Mouse (Mus musculus) cerebellum, adult 2 months (tissue): ENCODE measurements at regions not wholly inside any gene's neighbourhood (a gene's known extent, or its start where the extent isn't known, plus 50 kb on each side); places are given as distances from the start of the nearest gene placed in this dataset.

ENCODE experiments used
- CTCF ChIP-seq: fragments of 200-500 bp; IDR thresholded peaks from 2 replicates; pipeline ENCODE4 v1.5.1; 2011; ENCODE audit warnings: low read depth, mild to moderate bottlenecking, control low read depth, low read length, moderate library complexity, borderline replicate concordance; ENCODE audit not compliant: insufficient read depth
- POLR2A ChIP-seq: fragments of 200-500 bp; IDR thresholded peaks from 2 replicates; pipeline ENCODE4 v1.6.1; 2011; ENCODE audit warnings: low read length, control low read depth, borderline replicate concordance; ENCODE audit not compliant: insufficient read depth

GRCm38 (mm10) chr14:105767100-105767499, 129.5 kb downstream of the Spry2 start:
- TF ChIP-seq CTCF = no peak
- no peak for TF ChIP-seq POLR2A
